Mouse (Mus musculus) heart, postnatal 0 days (tissue): ENCODE data around the gene Orc4.

ENCODE experiments used
- CTCF ChIP-seq: IDR thresholded peaks from 2 replicates; pipeline ENCODE4 v1.5.1; 2016; ENCODE audit warnings: antibody characterized with exemption, control low read depth, low read depth
- EP300 ChIP-seq: IDR thresholded peaks from 2 replicates; pipeline ENCODE4 v1.6.1; 2016; ENCODE audit warnings: antibody characterized with exemption, low read depth

GRCm38 (mm10) chr2:48949743-48950251, 280 bp downstream of the Orc4 start:
- no peak for TF ChIP-seq CTCF
- TF ChIP-seq EP300: no peak
